In genomic region chr10:43580649-43581078, GRCm38 (mm10) we compare ENCODE assay signal across 1 mouse cellular context.
TF ChIP-seq lines count a peak whose summit lies in the region.

No protein-coding gene starts in this region.

TF ChIP-seq in CH12.LX, 34 proteins besides CTCF, POLR2A, EP300 and RAD21 (continued from another document):
- TF ChIP-seq GABPA (IDR thresholded peaks at IDR 0.05; ENCODE audit: insufficient replicate concordance, low read depth, low read length) (no peak), CHD2 (IDR thresholded peaks at IDR 0.05; ENCODE audit: low read length) (no peak), NELFE (IDR thresholded peaks at IDR 0.05; ENCODE audit: low read depth, low read length) (no peak), MEF2A (IDR thresholded peaks at IDR 0.05; ENCODE audit: borderline replicate concordance, low read depth, low read length) (no peak), MYC (IDR thresholded peaks at IDR 0.05; ENCODE audit: low read depth, low read length) (no peak), ZNF384 (IDR thresholded peaks at IDR 0.05; ENCODE audit: low read depth, low read length) (no peak), PAX5 (IDR thresholded peaks at IDR 0.05; ENCODE audit: low read length) (no peak), ELF1 (IDR thresholded peaks at IDR 0.05; ENCODE audit: low read depth, low read length) (no peak), ZKSCAN1 (IDR thresholded peaks at IDR 0.05; ENCODE audit: borderline replicate concordance, low read depth, low read length) (no peak)
